In the genomic region with DNA sequence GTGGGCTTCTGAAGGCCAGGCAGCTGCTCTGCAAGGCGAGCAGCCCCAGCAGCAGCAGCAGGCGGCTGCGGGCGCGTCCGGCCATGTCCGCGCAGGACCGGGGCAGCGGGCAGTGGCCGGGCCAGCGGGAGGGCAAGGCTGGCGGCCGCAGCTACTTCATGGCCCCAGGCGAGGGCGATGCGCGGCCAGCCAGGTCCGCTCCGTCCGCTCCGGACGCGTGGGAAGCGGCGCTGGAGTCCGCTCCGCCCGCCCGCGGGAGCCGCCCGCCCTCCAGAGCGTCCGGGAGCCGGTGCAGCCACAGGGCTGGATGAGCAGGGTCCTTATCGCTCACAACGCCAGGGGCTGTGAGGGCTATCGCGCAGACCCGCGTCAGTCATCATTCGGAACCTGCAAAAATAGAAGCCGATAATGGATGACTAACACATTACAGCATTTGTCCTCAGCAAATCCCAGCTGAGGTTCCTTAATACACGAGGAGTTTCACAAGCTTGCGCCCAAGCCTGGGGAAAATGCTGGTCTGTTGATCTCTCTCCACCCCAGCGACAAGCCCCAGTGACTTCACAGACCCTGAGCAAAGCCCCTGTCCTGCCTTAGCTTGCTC, we compare ENCODE assay signal across 8 mouse cellular contexts.
DNase-seq lines count a peak whose midpoint lies in the region; ATAC-seq lines count a peak whose summit lies in the region.

No protein-coding gene starts in this region.

- DNase-seq in ZHBTc4 (ENCODE audit: low read depth, low spot score) = peak; percentile 58
- DNase-seq in cerebellum, adult 8-10 months = peak; percentile 39
- peak; percentile 90 for DNase-seq in heart, postnatal 4 days
- peak; percentile 51 to 55 for DNase-seq in layer of hippocampus, postnatal 14 days (ENCODE audit: low spot score in 2 of 2)
- peak; percentile 79 for DNase-seq in lung, postnatal 14 days
- peak; percentile 83 for DNase-seq in retina, postnatal 1 day

- peak; percentile 79 for ATAC-seq in frontal cortex, adult (ENCODE audit: low TSS enrichment)
- ATAC-seq in inflammation-experienced regulatory T-cells, adult 6 months = no peak

Comparison
In these comparisons a context has a peak if more than half of its experiments do, and no peak if none do; other contexts are left out.
1. DNase-seq: peak in every context shown above with its lines; median percentile 90 in heart, postnatal 4 days; 83 in retina, postnatal 1 day; 79 in lung, postnatal 14 days; 58 in ZHBTc4; 53 in layer of hippocampus, postnatal 14 days; 39 in cerebellum, adult 8-10 months.